Mouse (Mus musculus) spleen, adult 12 weeks (tissue): ENCODE measurements around the gene Hspa1b.
"Not testable (repeated sequence)": the region's sequence is repeated elsewhere in the genome, so short reads cannot be mapped to it uniquely, and the experiment has no call there.

Experiments
- DNase-seq: peaks from one replicate; pipeline ENCODE4 v3.0.0; 2022; ENCODE audit warnings: low spot score

Hspa1b gene

DNA sequence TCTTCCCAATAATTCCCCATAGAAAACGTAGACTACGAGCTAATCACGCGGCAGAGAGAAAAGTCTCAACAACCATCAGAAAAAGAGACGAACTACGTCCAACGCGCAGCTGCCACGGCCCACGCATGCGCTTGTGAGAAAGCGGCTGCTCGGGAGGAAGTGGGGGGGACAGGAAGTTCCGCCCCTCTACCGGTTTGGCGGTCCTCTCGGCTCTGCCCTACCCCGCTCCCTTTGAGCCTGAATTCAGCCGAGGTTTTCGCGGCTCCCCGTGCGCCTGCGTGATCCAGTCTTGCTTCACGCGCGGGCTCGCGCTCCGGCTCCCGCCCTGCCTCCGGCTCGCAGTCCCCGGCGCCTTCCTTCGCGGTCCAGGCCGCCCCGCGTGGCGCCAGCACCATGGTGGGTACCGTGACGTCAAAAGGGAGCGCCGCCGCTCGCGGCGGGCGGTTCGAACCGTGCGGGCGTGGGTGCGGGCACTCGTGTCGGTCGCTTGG, 22.7 kb upstream of the Hspa1b start, which contains the start of gene Lsm2:
TSS of gene Lsm2 (plus strand) at position 173 of the 491 bp plus-strand sequence.
- DNase-seq = peak; percentile 90

DNA sequence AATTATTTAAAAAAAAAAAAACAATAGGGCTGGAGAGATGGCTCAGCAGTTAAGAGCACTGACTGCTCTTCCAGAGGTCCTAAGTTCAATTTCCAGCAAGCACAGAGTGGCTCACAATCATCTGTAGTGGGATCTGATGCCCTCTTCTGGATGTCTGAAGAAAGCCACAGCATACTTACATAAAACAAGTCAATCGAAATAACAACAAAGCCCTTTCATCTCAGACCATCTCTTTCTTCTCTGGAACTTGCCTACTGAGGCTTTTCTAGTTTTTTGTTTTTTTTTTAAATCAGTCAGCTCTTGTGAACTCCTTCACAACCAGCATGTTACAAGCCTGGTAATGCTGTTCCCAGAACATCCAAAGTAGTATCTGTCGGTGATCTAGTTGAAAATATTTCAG, 21.6 kb upstream of the Hspa1b start:
- DNase-seq = no peak

DNA sequence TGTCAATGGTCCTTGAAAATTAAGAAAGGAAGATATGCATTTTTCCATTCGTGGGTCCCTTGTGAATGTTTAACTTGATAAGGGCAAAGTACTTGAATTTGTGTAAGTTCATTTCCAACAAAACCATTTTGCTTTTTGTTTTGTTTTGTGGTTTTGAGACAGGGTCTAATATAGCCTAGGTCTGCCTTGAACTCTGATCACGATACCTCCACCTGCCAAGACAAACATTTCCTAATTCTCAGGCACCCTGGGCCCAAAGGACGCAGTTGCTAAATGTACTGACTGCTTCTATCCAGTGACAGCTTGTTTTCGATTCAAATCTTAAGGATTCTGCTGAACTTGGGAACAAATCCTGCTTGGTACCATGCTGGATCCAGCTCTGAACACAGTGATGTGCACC, 20.6 kb upstream of the Hspa1b start:
- DNase-seq = no peak

DNA sequence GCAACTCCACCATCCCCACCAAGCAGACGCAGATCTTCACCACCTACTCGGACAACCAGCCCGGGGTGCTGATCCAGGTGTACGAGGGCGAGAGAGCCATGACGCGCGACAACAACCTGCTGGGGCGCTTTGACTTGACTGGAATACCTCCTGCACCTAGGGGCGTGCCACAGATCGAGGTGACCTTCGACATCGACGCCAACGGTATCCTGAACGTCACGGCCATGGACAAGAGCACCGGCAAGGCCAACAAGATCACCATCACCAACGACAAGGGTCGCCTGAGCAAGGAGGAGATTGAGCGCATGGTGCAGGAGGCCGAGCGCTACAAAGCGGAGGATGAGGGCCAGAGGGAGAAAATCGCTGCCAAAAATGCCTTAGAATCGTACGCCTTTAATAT, 19.2 kb upstream of the Hspa1b start:
- DNase-seq = no peak

DNA sequence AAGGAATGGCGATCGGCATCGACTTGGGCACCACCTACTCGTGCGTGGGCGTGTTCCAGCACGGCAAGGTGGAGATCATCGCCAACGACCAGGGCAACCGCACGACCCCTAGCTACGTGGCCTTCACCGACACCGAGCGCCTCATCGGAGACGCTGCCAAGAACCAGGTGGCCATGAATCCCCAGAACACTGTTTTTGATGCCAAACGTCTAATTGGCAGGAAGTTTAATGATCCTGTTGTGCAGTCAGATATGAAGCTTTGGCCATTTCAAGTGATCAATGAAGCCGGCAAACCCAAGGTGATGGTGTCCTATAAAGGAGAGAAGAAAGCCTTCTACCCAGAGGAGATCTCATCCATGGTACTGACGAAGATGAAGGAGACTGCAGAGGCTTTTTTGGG, 18.0 kb upstream of the Hspa1b start:
- DNase-seq = no peak

DNA sequence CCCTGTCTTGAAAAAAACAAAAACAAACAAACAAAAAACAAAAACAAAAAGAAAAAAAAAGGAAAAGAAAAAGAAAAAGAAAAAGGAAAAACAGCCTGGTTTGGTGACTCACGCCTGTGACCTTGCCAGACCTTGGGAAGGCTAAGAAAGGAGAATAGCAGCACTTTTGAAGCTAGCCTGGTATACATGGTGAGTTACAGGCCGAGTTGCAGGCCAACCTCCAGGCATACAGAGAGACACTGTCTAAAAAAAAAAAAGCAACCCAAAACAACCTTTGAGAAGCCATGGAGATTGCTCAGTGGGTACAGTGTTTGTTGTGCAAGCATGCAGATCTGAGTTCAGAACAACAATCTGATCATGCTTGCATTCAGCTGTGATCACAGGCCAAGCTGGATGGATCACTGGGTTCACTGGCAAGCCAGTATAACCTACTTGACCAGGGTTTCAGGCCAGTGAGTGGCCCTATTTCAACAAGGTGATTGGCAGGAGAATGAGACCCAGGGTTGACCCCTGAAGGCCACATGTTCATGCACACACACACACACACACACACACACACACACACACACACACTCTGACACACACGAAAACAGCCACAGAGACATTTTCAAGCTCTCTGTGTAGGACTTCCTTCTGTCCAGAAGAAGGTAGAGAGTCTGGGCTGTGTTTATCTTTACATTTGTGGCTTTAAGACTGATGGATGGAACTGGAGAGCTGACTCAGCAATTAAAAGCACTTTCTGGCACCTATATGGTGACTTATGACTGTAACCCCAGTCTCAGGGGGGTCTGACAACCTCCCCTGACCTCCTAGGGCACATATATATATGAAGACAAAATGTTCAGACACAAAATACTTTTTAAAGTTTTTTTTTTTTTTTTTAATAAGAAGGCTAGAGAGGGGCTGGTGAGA, 16.8 kb upstream of the Hspa1b start:
- no peak for DNase-seq

DNA sequence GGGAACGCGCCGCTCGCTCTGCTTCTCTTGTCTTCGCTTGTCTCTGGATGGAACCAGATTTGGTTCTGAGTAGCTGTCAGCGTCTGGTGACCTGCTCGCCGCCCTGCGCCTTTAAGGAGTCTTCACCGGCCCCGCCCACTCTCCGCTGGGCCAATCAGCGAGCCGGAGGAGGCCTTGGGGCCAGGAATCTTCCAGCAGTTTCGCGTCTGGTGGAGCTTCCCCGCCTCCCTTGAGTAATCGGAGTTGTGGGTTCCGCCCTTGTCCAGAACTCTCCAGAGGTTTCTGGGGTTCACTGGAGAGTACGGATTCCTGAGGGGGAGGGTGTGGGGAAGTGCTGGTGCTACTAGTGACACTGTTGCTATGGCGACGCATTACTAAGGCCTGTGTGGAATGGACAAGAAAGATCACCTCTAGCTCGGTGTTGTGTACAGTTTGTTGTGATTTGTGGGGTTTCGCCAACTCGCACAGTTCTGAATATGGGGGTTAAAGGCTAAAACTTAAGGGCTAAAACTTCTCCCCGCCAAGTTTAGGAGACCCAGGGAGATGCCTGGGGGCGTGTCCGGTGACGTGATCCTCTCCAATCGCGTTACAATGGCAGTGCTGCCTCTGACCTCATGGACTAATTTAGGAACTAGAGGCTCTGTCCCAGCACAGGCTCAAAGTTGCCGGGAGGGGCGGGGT, 13.2 kb upstream of the Hspa1b start, which contains the start of the genes Hspa1a and Hspa1l:
TSS of gene Hspa1a (minus strand) at position 88 of the 681 bp plus-strand sequence.
TSS of gene Hspa1l (plus strand) at position 635 of the 681 bp plus-strand sequence.
- peak; percentile 72 for DNase-seq

DNA sequence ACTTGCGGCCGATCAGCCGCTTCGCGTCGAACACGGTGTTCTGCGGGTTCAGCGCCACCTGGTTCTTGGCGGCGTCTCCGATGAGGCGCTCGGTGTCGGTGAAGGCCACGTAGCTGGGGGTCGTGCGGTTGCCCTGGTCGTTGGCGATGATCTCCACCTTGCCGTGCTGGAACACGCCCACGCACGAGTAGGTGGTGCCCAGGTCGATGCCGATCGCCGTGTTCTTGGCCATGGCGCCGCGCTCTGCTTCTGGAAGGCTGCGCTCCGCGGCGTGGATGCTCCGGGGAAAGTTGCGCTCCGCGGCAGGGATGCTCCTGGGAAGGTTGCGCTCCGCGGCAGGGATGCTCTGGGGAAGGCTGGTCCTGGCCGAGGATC, 12.6 kb upstream of the Hspa1b start:
- not testable (repeated sequence) for DNase-seq

DNA sequence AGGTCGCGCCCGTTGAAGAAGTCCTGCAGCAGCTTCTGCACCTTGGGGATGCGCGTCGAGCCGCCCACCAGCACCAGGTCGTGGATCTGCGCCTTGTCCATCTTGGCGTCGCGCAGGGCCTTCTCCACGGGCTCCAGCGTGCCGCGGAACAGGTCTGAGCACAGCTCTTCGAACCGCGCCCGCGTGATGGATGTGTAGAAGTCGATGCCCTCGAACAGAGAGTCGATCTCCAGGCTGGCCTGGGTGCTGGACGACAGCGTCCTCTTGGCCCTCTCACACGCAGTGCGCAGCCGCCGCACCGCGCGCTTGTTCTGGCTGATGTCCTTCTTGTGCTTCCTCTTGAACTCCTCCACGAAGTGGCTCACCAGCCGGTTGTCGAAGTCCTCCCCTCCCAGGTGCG, 11.8 kb upstream of the Hspa1b start:
- not testable (repeated sequence) for DNase-seq

DNA sequence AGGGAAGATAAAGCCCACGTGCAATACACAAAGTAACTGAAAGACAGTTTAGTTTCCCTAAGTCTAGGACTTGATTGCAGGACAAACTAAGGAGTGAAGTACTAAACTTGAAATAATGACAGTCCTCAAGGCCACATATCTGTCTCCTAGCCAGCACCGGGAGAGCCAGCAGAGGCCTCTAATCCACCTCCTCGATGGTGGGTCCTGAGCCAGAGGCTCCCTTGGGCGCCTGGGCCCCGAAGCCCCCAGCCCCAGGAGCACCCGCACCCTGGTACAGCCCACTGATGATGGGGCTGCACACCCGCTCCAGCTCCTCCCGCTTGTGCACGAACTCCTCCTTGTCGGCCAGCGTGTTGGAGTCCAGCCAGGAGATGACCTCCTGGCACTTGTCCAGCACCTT, 10.8 kb upstream of the Hspa1b start, which contains the start of gene Gm20481:
TSS of gene Gm20481 (plus strand) at position 91 of the 400 bp plus-strand sequence.
- not testable (repeated sequence) for DNase-seq

DNA sequence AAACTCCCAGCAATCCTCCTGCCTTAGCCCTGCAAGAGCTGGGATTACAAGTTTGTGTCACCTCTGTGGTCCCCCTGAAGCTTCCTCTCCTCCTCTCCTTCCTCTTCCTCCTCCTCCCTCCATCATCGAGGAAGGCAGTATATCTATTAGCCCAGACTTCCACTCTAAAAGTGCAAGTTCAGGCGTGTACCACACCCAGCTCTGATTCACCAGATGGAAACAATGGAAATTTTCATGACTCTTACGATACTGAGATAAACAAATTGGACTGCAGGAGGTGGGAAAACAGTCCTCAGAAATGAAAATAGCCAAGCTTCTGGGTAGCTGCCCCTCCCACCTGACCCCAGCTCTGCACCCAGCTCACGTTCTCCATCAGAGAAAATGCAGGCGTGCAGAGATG, 6.6 kb upstream of the Hspa1b start:
- DNase-seq = no peak

DNA sequence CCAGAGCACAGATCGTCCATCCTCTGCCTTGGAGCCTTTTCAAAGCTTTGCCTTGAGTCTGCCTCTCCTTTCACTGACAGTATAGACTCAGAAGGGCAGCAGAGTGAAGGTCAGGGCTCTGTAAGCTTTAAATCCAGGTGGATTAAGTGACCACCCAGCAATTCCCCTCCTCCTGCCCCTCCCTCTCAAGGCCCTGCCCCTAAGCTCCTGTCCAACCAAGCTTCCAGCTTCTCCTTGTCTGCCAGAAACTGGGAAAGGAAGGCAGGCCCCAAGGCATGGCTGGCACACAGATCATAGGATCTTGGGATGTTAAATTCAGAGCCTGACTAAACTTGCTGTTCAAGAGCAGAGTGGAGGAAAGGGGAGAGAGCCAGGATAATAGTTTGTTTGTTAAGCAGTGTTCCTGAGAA, 5.6 kb upstream of the Hspa1b start:
- DNase-seq = no peak

DNA sequence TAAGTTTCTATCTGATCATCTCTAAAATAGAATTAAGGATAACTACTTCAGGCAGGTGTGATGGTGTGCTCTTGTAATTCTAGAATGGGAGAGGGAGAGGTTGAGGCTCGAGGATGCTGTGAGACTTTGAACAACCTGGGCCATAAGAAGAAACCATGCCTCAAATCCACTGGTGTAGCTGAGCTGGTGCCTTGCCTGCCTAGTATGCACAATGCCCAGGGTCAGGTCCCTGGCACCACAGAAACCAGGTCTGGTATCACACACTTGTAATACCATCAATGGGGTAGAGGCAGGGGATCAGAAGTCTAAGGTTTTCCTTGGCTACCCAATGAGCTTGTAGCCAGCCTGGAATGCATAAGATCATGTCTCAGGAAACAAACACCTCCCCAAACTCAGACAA, 3.8 kb upstream of the Hspa1b start:
- DNase-seq = no peak

DNA sequence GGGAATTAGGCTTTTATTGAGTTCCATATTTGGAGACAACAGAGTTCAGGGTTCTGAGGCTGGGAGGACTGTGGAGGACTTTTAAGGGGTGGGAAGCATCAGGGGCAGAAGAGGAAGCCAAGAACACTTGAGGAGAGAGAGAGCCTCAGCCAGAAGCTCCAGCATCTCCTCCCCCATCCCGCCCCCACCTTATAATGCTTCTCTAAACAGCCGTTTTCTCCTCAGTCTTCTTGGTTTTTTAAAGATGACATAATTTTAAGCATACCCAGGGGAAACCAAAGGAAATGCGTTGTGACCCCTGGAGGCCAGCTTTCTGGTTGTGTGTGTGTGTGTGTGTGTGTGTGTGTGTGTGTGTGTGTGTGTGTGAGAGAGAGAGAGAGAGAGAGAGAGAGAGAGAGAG, 3.1 kb upstream of the Hspa1b start:
- no peak for DNase-seq

DNA sequence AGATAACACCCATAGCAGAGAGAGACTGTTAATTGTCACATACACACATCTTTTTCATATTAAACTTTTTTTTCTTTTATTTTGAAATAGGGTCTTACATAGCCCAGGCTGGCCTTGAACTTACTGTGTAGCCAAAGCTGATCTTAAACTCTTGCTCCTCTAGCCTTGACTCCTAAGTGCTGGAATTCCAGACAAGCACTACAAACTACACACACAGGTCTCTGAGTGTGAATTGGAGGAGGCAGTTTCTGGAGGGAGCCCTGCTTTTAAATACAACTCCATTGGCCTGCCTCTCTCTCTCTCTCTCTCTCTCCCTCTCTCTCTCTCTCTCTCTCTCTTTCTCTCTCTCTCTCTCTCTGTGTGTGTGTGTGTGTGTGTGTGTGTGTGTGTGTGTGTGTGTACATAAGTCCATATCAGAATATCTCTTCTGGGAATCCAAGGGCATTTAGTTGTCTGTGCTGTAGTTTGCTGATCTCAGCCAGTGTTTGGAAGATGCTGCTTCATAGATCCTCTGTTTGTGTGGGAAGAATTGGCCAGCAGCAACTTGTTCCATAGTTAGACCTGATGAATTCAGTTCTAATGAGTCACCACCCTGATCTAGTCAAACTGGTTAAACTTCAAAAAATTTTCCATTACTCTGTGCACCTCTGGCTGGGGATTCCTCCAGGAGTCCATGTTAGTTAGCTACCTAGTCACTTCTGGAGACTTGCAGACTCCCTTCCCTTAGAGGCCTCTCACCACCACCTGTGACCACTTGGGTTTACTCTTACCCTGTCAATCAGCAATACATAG, 1.9 kb upstream of the Hspa1b start:
- no peak for DNase-seq

DNA sequence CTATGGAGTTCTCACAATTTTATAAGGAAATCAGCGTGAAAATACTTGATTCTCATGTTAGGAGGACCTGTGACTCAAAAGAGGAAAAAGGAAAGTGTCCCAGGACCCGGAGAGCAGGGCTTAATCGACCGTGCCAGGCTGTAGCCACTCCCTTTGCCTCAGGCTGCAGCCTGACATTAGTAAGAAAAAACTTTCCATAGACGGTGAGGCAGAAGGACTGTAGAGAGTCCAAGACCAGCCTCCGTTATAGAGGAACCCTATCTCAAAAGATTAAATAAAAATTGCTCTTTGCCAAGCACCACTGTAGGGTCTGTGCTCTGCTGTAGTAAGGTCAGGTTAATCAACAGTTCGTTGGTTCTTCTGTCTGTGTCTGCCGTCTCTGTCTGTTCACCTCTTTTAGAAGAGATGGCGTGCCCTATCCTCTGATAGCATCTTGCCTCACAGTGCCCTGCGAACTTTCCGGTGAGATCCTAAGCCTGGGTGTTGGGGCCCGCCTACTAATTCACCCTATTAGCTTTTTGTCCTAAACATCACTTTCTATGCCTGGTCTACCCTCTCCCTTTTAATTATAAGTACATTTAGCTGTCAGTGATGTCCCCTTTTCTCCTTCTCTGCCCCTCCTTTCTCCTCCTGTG, 960 bp upstream of the Hspa1b start:
- no peak for DNase-seq

DNA sequence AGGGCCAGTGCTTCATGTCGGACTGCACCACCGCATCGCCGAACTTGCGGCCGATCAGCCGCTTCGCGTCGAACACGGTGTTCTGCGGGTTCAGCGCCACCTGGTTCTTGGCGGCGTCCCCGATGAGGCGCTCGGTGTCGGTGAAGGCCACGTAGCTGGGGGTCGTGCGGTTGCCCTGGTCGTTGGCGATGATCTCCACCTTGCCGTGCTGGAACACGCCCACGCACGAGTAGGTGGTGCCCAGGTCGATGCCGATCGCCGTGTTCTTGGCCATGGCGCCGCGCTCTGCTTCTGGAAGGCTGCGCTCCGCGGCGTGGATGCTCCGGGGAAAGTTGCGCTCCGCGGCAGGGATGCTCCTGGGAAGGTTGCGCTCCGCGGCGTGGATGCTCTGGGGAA, 306 bp downstream of the Hspa1b start:
- not testable (repeated sequence) for DNase-seq

DNA sequence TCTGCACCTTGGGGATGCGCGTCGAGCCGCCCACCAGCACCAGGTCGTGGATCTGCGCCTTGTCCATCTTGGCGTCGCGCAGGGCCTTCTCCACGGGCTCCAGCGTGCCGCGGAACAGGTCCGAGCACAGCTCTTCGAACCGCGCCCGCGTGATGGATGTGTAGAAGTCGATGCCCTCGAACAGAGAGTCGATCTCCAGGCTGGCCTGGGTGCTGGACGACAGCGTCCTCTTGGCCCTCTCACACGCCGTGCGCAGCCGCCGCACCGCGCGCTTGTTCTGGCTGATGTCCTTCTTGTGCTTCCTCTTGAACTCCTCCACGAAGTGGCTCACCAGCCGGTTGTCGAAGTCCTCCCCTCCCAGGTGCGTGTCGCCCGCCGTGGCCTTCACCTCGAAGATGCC, 1.1 kb downstream of the Hspa1b start:
- not testable (repeated sequence) for DNase-seq

DNA sequence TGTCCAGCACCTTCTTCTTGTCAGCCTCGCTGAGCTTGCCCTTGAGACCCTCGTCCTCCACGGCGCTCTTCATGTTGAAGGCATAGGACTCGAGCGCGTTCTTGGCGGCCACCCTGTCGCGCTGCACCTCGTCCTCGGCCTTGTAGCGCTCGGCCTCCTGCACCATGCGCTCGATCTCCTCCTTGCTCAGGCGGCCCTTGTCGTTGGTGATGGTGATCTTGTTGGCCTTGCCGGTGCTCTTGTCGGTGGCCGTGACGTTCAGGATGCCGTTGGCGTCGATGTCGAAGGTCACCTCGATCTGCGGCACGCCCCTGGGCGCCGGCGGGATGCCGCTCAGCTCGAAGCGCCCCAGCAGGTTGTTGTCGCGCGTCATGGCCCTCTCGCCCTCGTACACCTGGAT, 1.7 kb downstream of the Hspa1b start:
- not testable (repeated sequence) for DNase-seq

DNA sequence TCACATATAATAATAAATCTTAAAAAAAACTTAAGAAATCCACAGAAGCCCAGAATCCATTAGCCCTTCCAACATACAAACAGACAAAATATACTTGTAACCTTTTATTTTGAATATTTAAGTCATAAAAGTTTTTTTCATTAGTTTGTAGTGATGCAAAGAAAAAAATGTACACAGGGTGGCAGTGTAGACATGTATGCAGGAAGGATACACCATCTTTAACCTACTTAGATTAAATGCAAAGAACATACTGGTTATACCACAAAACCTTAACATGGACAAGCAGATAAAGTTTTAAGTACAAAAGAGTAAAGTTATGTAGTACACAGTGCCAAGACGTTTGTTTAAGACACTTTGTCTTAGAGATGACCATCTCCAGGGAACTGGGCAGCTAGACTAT, 2.7 kb downstream of the Hspa1b start:
- no peak for DNase-seq

DNA sequence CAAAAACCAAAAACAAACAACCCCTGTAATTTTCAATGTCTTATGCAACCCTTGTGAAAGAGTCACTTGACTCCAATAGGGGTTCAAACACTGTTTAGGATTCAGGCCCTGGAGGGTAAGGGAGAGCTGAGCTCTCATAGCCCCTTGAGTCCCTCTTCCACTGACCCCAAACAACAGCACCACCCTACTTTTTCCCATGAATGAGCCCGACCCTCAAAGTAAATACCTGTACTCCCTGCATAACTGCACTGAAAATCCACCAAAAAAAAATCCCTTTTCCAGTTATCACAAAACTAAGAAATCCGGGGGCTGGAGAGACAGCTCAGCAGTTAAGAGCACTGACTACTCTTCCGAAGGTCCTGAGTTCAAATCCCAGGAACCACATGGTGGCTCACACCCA, 3.2 kb downstream of the Hspa1b start:
- DNase-seq = no peak

DNA sequence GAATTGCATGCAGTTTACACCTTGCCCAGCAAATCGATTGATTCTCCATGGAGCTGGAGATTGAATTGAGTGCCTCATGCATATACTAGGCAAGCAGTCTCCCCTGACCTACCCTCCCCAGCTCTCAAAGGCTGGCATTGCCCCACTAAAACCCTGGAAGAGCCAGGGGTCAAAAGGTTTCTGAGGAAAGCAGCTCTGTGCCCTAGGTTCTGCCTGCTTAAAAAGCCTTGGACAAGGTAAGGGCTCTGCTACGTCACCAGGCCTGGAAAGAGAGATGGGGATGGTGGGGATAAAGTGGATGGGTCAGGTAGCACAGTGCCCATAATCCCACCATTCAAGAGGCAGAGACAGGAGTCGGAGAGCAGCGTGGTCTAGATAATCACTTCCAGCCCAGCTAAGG, 4.2 kb downstream of the Hspa1b start:
- DNase-seq = no peak
